19 mouse cellular contexts compared by ENCODE assay signal in genomic region chr15:103061988-103062387, GRCm38 (mm10). TPM values are rescaled to one million over a fixed set of nuclear protein-coding genes. Genes with fewer than 3 reads are reported as not detected.
DNase-seq lines count a peak whose midpoint lies in the region; ATAC-seq lines count a peak whose summit lies in the region.
"Had no signal": no experiment of that assay in that cellular context is flagged by ENCODE, and none has a peak within 500 bp of the region (broad histone marks: within the 10 kb centered on the region; RNA-seq: fewer than 3 reads in every experiment).

No protein-coding gene starts in this region.

- ATAC-seq in kidney, embryonic 14.5 days (ENCODE audit: low FRiP score, low TSS enrichment) = no peak
- no peak for ATAC-seq in hindbrain, embryonic 15.5 days (ENCODE audit: low FRiP score, low read depth)
- no peak for ATAC-seq in stomach, embryonic 15.5 days (ENCODE audit: insufficient read depth, low FRiP score, low read depth)
- ATAC-seq: CD4-positive, CD25-positive, alpha-beta regulatory T cell, adult 4 months; forebrain, embryonic 16.5 days; midbrain, embryonic 13.5 days had no signal

- DNase-seq in kidney, postnatal 4 days = no peak
- DNase-seq in limb, embryonic 10.5 days (ENCODE audit: low spot score) = no peak
- DNase-seq in yolk sac, embryonic 10.5 days (ENCODE audit: low spot score) = no peak
- DNase-seq in layer of hippocampus, postnatal 25 days (ENCODE audit: extremely low spot score in 1 of 2, low spot score in 1 of 2) = no peak
- DNase-seq: heart, postnatal 14 days; lung, adult 2 months; right cerebral cortex, adult 18-20 months had no signal

- no peaks in the 10 kb centered on the region for H3K36me3 ChIP-seq in kidney, embryonic 14.5 days (ENCODE audit: control insufficient read depth, insufficient read depth, low read length)
- no peaks in the 10 kb centered on the region for H3K36me3 ChIP-seq in hindbrain, embryonic 15.5 days
- H3K36me3 ChIP-seq in limb, embryonic 10.5 days = no peaks in the 10 kb centered on the region
- no peaks in the 10 kb centered on the region for H3K36me3 ChIP-seq in stomach, embryonic 15.5 days
- H3K36me3 ChIP-seq: midbrain, embryonic 13.5 days had no signal

- no peak overlapping the region for H3K4me3 ChIP-seq in kidney, embryonic 14.5 days (ENCODE audit: low read length)
- H3K4me3 ChIP-seq in hindbrain, embryonic 15.5 days = no peak overlapping the region
- no peak overlapping the region for H3K4me3 ChIP-seq in limb, embryonic 10.5 days
- no peak overlapping the region; the same call in 1 of the 2 replicates for H3K4me3 ChIP-seq in stomach, embryonic 15.5 days (replicated peaks)
- H3K4me3 ChIP-seq: midbrain, embryonic 13.5 days had no signal

- 3% methylated on average over 2 of the region's 2 CpGs for WGBS in kidney, embryonic 14.5 days
- WGBS in hindbrain, embryonic 15.5 days = 10% methylated on average over 2 of the region's 2 CpGs
- 1% methylated on average over 2 of the region's 2 CpGs for WGBS in limb, embryonic 10.5 days
- 8% methylated on average over 2 of the region's 2 CpGs for WGBS in stomach, embryonic 15.5 days

- peak overlapping the region; percentile 90 for H3K27ac ChIP-seq in kidney, embryonic 14.5 days (ENCODE audit: low read depth, low read length)
- H3K27ac ChIP-seq in hindbrain, embryonic 15.5 days (replicated peaks) = peak overlapping the region; percentile 85; the same call in 1 of the 2 replicates
- peak overlapping the region; percentile 46; the same call in 1 of the 2 replicates for H3K27ac ChIP-seq in limb, embryonic 10.5 days
- peak overlapping the region; percentile 92; the same call in 1 of the 2 replicates for H3K27ac ChIP-seq in stomach, embryonic 15.5 days
- H3K27ac ChIP-seq: macrophage; midbrain, embryonic 13.5 days had no signal

- H3K9me3 ChIP-seq in kidney, embryonic 14.5 days (ENCODE audit: control insufficient read depth, low read length) = no peaks in the 10 kb centered on the region
- no peaks in the 10 kb centered on the region for H3K9me3 ChIP-seq in hindbrain, embryonic 15.5 days
- no peaks in the 10 kb centered on the region for H3K9me3 ChIP-seq in limb, embryonic 10.5 days (replicated peaks)
- no peaks in the 10 kb centered on the region for H3K9me3 ChIP-seq in stomach, embryonic 15.5 days
- H3K9me3 ChIP-seq: midbrain, embryonic 13.5 days had no signal

- peak overlapping the region; percentile 65 for H3K4me2 ChIP-seq in kidney, embryonic 14.5 days (replicated peaks; ENCODE audit: low read depth, low read length)
- H3K4me2 ChIP-seq in hindbrain, embryonic 15.5 days = peak overlapping the region; percentile 51; the same call in 1 of the 2 replicates
- peak overlapping the region; percentile 51 for H3K4me2 ChIP-seq in stomach, embryonic 15.5 days
- H3K4me2 ChIP-seq: midbrain, embryonic 13.5 days had no signal

- H3K9ac ChIP-seq in kidney, embryonic 14.5 days (ENCODE audit: low read depth, low read length) = no peak overlapping the region
- H3K9ac ChIP-seq in hindbrain, embryonic 15.5 days = no peak overlapping the region
- no peak overlapping the region for H3K9ac ChIP-seq in stomach, embryonic 15.5 days
- H3K9ac ChIP-seq: midbrain, embryonic 13.5 days had no signal

- peaks cover 54% of the 10 kb centered on the region for H3K4me1 ChIP-seq in kidney, embryonic 14.5 days (ENCODE audit: control insufficient read depth, insufficient read depth, low read length)
- H3K4me1 ChIP-seq in hindbrain, embryonic 15.5 days (replicated peaks) = peaks cover 19% of the 10 kb centered on the region
- peaks cover 68% of the 10 kb centered on the region for H3K4me1 ChIP-seq in limb, embryonic 10.5 days
- peaks cover 12% of the 10 kb centered on the region; the same call in 1 of the 2 replicates for H3K4me1 ChIP-seq in stomach, embryonic 15.5 days
- H3K4me1 ChIP-seq: midbrain, embryonic 13.5 days had no signal

- no peaks in the 10 kb centered on the region for H3K27me3 ChIP-seq in kidney, embryonic 14.5 days (ENCODE audit: control insufficient read depth, insufficient read depth, low read length)
- peaks cover 48% of the 10 kb centered on the region for H3K27me3 ChIP-seq in hindbrain, embryonic 15.5 days
- H3K27me3 ChIP-seq in limb, embryonic 10.5 days (ENCODE audit: low read depth, poor library complexity, severe bottlenecking) = peaks cover 97% of the 10 kb centered on the region
- 0 out of 2 replicates have a peak, but pooled peaks cover 2% of the 10 kb centered on the region for H3K27me3 ChIP-seq in stomach, embryonic 15.5 days (replicated peaks)

RNA-seq across cellular contexts. Expression of gene Hoxc4, which starts 43.3 kb away (rescaled TPM):
- polyA plus RNA-seq in kidney, embryonic 14.5 days (2014; fragmentation: Nextera tagmentation; extraction: Ambion mirVana) = 7.4 and 8.6 TPM in 2 replicates
- polyA plus RNA-seq in hindbrain, embryonic 15.5 days (2015; fragmentation: Nextera tagmentation; extraction: Ambion mirVana) = 56.8 and 63.8 TPM in 2 replicates
- 9.1 and 9.8 TPM in 2 replicates for polyA plus RNA-seq in limb, embryonic 10.5 days (2016; fragmentation: Nextera tagmentation; extraction: Ambion mirVana)
- 16.2 and 17.3 TPM in 2 replicates for polyA plus RNA-seq in stomach, embryonic 15.5 days (2015; fragmentation: Nextera tagmentation; extraction: Ambion mirVana)
- total RNA-seq in layer of hippocampus, postnatal 25 days (2021) = not detected
- total RNA-seq: heart, adult 8-10 months; layer of hippocampus, postnatal 10 days; left cerebral cortex, postnatal 14 days; liver, adult 2 months; neutrophil, adult 5-6 weeks had no signal
- polyA plus RNA-seq: CD4-positive, CD25-positive, alpha-beta regulatory T cell, adult 4 months; forebrain, embryonic 16.5 days; liver, adult 2 months; macrophage had no signal
